Mouse (Mus musculus): ENCODE measurements around the gene Naglu.
"Not testable (repeated sequence)": the region's sequence is repeated elsewhere in the genome, so short reads cannot be mapped to it uniquely, and the experiment has no call there.

Naglu gene

DNA sequence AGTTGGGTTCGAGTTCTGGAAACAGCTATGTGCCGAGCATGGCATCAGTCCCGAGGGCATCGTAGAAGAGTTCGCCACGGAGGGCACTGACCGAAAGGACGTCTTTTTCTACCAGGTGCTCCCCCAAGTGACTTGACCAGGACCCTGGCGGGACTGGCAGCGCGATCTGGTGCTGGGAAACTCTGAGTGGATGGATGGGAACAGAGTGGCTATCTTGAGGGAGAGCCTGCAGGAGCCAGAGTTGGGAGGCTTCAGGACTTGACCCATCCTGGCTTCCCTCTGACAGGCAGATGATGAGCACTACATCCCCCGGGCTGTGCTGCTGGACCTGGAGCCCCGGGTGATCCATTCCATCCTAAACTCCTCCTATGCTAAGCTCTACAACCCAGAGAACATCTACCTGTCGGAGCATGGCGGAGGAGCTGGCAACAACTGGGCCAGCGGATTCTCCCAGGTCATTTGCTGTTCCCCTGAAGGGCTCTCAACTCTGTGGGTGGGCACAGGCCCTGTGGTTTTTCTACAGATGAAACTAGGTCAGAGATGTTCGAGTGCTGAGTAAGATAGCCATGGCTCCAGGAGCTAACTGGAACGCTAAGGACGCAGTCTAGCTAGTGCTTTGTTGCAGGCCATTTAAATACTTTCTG is 50.9 kb downstream of the Naglu start:
- no peak for DNase-seq (ENCODE audit: low spot score in 2 of 2)

DNA sequence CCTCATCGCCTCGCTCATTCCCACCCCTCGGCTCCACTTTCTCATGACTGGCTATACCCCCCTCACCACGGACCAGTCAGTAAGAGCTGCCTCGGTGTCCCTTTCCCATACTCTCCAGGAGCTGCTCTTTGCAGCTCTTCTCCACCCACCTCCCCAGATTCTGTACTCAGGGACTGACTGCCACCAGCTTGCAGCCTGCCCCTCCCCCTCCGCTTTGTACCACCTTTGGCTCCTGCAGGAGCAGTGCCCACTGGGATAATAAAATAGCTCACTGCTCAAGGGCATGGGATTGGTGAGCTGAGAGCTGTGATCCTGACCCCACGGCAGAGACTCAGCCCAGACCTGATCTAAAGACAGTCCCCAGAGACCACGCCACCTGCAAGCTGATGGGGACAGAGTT is 54.7 kb downstream of the Naglu start:
- not testable (repeated sequence) for DNase-seq (ENCODE audit: low spot score in 2 of 2)

DNA sequence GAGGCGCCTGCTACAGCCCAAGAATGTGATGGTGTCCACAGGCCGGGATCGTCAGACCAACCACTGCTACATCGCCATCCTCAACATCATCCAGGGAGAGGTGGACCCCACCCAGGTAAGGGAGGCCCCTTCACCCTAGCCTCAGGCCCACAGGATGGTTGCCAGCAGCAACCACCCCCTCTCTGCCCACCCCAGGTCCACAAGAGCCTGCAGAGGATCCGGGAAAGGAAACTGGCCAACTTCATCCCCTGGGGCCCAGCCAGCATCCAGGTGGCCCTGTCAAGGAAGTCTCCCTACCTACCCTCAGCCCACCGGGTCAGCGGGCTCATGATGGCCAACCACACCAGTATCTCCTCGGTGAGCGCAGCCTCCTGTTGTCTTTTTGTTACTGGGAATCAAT is 55.2 kb downstream of the Naglu start:
- not testable (repeated sequence) for DNase-seq (ENCODE audit: low spot score in 2 of 2)

DNA sequence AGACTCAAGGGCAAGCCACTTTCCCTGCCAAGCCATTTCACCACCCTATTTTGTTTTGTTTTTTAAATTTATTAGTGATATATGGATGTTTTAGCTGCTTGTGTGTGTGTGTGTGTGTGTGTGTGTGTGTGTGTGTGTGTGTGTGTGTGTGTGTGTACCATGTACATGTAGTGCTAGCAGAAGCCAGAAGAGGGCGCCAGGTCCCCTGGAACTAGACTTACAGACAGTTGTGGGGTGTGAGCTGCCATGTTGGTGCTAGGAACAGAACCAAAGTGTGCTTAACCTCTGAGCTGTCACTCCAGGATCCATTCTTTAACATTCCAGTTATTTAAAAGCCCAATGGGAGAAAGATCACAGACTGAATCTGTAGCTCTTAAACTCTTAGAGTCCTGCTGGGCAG is 57.3 kb downstream of the Naglu start:
- DNase-seq (ENCODE audit: low spot score in 2 of 2) = no peak
